Mouse (Mus musculus) left cerebral cortex, adult 2 months (tissue): ENCODE measurements around the gene Ndufc2. TPM values are rescaled to one million over a fixed set of nuclear protein-coding genes. Genes with fewer than 3 reads are reported as not detected.
A peak's percentile ranks its signal among the peaks of the same experiment; 100 is the strongest.
"Not testable (repeated sequence)": the region's sequence is repeated elsewhere in the genome, so short reads cannot be mapped to it uniquely, and the experiment has no call there.

Experiments used
- DNase-seq, 2 experiments: peaks; one replicate each; pipeline ENCODE4 v3.0.0; 2021 to 2022; ENCODE audit warnings: low spot score in 2 of 2, mixed read lengths in 1 of 2; ENCODE audit errors: extremely low spot score in 1 of 2
- H3K27ac ChIP-seq: fragments of 200-600 bp; 2 replicates; pipeline ENCODE4 v1.8.1; 2022
- H3K4me3 ChIP-seq: fragments of 200-600 bp; 2 replicates; pipeline ENCODE4 v1.8.1; 2022
- CTCF ChIP-seq: fragments of 200-600 bp; IDR thresholded peaks from 2 replicates; pipeline ENCODE4 v1.8.1; 2022; ENCODE audit warnings: antibody characterized with exemption, mild to moderate bottlenecking, moderate library complexity
- intact Hi-C: fragments of 180-260 bp; cut with DNase I; formaldehyde crosslinking; loops from one replicate; pipeline ENCODE4 v1.15.1; 2025
- total RNA-seq, 2 experiments: library from RNA; stranded (reverse); gene quantifications; 2 replicates each; pipeline ENCODE4 v1.2.3; 2021

Gene Ndufc2
- total RNA-seq, 2 experiments from 2014 or later, result 213 to 230 TPM

DNA sequence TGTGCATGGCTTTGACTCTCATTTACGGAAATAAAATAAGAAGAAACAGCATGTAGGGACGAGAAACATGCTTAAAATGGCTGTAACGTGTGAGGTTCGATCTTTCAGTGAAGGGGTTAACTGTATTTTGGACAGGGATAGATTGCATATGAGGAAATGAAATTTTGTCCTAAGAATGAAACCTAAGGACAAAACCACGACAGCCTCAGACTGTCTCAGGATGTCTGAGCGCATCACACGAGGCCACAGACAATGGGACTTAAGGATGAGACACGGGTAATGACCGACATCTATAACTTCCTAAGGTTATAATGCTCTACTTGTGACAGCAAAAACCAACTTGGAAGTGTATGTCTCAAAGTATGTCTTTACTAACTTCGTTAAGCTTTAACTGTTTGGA, 34.7 kb downstream of the Ndufc2 start:
- intact Hi-C loops, result no loop called here
- Histone ChIP-seq H3K4me3 (no peak overlapping the region), H3K27ac (no peak overlapping the region)
- DNase-seq, result no peak
- TF ChIP-seq CTCF, result no peak

DNA sequence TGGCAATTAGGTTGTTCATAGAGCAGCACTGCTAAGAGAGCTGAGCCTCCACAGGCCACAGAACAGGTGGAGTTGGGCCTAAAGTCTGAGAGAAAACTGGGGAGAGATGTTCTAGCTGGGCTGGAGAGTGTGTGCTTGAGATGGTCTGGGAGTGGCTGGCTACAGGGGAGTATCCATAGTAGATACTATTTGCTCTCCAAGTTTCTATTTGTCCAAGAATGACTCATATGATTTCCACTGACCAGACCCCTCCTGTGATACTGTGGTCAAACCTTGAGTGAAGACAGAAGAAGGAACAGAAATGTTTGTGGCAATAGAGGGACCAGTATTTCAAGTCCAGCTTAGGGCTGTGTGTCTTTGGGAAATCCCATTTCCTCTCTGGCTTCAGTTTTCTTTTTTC, 39.2 kb downstream of the Ndufc2 start:
- DNase-seq, result no peak
- no peak for TF ChIP-seq CTCF
- intact Hi-C loops, result no loop called here
- Histone ChIP-seq H3K27ac (no peak overlapping the region), H3K4me3 (no peak overlapping the region)

DNA sequence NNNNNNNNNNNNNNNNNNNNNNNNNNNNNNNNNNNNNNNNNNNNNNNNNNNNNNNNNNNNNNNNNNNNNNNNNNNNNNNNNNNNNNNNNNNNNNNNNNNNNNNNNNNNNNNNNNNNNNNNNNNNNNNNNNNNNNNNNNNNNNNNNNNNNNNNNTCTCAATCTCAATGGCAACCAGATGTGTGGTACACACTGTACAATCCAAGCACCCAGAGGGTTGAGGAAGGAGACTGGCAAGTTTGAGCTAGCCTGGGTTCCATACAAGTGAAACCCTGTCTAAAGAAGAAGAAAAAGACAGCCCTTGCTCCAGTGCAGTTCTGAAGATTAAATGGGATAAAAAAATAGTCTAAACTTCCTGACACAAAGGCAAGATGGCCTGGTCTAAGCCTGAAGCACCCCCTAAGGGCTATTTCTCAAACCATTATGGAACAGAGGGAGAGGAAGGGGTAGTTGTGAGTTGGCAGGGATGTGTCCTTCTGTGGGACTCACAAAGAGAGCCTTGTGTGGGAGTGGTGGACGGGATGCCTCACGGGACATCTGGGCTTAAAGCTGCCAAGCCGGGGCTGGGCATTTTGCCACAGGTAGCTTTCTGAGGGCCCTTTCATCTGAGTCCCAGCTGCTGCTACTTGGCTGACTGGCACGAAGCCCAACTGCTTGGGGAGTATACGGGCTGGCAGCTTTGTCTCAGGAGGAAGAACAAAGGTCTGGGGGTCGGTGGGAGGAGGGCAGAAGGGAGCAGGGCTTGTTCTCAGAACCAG, 46.5 kb downstream of the Ndufc2 start:
- H3K4me3 ChIP-seq, result no peak overlapping the region
- intact Hi-C loops, result no loop called here
- TF ChIP-seq CTCF, result no peak
- peak; percentile 81 to 88 for DNase-seq
- H3K27ac ChIP-seq, result peak overlapping the region; percentile 76

DNA sequence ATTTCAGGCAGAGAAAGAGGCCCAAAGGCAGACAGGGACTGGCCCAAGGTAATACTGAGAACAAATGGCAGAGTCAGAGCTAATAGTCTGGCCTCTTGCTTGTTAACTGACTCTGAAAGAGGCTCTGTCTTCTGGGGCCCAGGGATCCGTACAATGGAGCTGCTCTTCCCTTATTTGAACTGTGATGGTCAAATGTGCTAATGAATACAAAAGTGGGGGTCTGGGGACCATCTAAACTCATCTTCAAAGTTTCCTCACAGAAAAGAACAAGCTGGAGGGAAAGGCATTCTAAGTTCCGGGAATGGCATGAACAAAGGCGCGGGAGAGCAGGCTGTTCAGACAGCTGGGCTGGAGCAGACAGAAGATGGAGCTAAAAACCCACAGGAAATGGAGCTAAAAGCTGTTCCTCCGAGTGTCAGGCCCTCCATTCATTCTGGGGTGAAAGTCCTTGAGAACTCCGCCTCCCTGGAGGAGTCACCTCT, 47.3 kb downstream of the Ndufc2 start:
- intact Hi-C loops, result no loop called here
- peak in 1 of 2 experiments; percentile 14 for DNase-seq
- no peak; the same call in 1 of the 2 replicates for TF ChIP-seq CTCF
- Histone ChIP-seq H3K27ac (peak overlapping the region; percentile 76), H3K4me3 (no peak overlapping the region)

DNA sequence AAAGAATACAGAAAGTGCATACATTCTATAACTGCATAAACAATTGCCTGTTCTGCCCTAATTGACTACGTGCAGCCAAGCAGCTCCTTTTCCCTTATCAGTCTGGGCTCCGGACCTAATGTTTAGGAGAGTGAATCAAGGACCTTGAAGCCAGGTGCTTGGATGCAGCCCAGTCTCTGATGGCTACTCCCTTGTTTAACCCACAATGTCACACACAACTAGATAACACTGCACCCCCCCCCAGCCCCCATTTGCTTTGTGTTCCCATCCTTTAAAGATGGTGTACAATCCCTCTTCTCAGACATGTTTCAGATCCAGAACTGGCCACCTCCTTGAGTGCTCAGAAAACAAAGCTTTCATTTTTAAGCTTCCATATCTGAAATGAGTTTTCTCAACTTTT, 51.2 kb downstream of the Ndufc2 start, which contains the start of gene Kctd14:
Gene Kctd14 (plus strand): TSS at position 301 of the 400 bp plus-strand sequence.
- DNase-seq, H3K4me3 ChIP-seq, intact Hi-C loops, H3K27ac ChIP-seq: not testable (repeated sequence)

DNA sequence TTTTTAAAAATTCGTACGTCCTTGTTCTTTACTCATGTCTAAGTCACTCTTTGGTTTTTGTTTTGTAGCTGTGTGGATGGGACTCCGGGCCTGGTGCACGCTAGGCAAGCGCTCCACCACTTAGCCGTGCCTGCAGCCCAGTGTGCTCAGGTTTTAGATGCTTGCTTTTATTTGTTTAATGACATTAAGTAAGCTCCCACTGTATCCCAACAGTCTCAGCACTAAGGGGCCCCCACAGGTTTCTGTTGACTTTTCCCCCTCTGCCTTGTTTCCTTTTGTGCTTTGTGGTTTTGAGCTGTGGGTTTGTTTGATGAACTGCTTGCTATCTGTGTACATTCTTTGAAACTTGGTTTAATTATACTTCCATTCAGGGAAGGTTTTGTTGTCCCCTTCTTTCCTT, 52.4 kb downstream of the Ndufc2 start:
- DNase-seq, result no peak
- intact Hi-C loops, result no loop called here
- H3K4me3 ChIP-seq, result no peak overlapping the region
- H3K27ac ChIP-seq, result no peak overlapping the region
- no peak for TF ChIP-seq CTCF

DNA sequence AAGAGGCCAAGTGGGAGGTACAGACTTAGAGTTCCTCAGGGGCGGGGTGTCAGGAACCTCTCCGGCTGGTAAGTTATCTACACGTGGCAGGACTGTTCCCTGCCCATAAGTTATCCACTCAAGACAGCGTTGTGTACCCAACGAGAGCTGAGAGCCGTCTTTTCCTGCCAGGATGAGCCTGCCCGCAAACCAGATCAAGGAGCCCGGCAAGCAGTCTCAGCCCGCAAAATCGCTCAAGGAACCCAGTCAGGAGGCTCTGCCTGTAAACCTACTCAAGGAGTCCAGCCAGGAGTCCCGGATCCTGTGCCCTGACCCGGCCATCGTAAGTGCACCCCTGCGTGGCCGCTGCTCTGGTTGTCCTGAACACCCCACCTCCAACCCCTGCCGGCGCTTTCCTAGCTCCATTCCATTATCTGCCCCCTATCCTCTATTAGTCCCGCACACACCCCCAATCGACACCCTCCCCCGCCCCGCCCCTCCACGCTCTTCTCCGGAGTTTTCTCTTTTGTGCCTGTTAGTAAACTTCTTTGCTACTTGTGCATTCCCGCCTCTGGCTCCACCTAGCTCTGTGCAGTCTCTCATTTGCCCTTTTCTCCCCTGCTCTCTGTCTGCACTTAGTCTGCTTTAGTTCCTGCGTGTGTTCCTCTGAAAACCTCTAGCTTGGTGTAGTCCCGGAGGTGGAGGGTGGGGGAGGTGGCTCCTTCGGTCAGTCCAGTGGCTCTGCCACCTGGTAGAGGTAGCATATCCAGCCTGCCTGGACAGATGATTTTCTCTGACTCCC, 53.5 kb downstream of the Ndufc2 start:
- Histone ChIP-seq H3K4me3 (peak overlapping the region; percentile 25; the same call in 1 of the 2 replicates), H3K27ac (no peak overlapping the region)
- TF ChIP-seq CTCF, result no peak
- peak in 1 of 2 experiments; percentile 12 for DNase-seq
- intact Hi-C loops, result no loop called here

DNA sequence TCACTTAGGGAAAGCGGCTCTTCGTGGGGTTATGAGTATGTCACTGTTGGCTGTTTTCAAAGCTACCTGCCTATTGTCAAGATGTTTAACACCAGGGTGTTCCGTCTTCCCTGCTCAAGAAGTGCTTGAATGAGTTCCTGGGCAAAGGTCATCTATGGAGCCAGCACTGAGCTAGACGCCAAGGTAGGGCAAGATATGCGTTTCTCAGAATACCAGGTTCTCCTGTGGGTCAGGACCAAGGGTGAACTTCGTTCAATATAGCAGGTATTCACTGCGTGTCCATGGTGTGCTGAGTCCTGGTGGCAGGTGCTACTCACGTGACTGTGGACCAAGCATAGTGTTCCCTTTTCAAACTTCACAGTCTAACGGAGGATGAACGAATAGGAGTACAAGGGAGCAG, 55.0 kb downstream of the Ndufc2 start:
- intact Hi-C loops, result no loop called here
- Histone ChIP-seq H3K27ac (no peak overlapping the region), H3K4me3 (no peak overlapping the region)
- no peak for DNase-seq
- TF ChIP-seq CTCF, result no peak

DNA sequence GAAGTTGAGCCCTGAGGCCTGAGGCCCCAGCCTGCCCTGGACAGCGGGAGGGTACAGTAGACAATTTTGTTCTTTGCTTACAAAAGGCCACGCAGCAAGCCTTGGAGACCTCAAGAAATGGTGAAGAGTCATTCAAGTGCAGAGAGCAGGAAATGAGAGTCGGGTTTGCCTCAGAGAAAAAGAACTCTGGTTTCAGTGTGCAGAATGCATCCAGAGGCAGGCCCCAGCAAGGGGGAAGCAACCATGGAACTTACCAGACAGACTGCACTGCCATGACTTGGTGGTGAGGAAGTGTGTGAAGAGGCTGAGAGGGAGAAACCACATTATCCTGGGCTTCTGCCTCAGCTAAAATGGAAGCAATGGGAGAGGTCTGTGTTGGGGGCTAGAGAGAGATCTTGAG, 55.8 kb downstream of the Ndufc2 start:
- H3K27ac ChIP-seq, result no peak overlapping the region
- no peak for DNase-seq
- TF ChIP-seq CTCF, result no peak
- H3K4me3 ChIP-seq, result no peak overlapping the region
- intact Hi-C loops, result no loop called here

Other genes with a start within 250 kb of the Ndufc2 start
- gene Usp35, start 68.0 kb upstream of the Ndufc2 start, total RNA-seq, result 10 to 100 TPM; 18.8 to 19.9 TPM
- gene Kctd21, start 67.7 kb upstream of the Ndufc2 start, total RNA-seq, result 10 to 100 TPM; 12.5 to 14.6 TPM
- gene Alg8, start 28.4 kb upstream of the Ndufc2 start, total RNA-seq, result 10 to 100 TPM in 1 of 2 experiments, 1 to 10 TPM in 1; 9.9 to 10.2 TPM
- gene Thrsp, start 17.7 kb downstream of the Ndufc2 start, total RNA-seq, result 10 to 100 TPM; 19.2 to 21.8 TPM
- gene Kctd14, start 51.3 kb downstream of the Ndufc2 start, total RNA-seq, result 1 to 10 TPM; 3.3 to 3.7 TPM
- gene Ints4, start 81.0 kb downstream of the Ndufc2 start, total RNA-seq, result 10 to 100 TPM; 28.7 to 30.9 TPM
- gene Aamdc, start 179.5 kb downstream of the Ndufc2 start, total RNA-seq, result 10 to 100 TPM; 32.2 to 32.3 TPM
- gene Rsf1, start 179.9 kb downstream of the Ndufc2 start, total RNA-seq, result 10 to 100 TPM; 44.8 to 49.2 TPM